Mouse (Mus musculus) left cerebral cortex, postnatal 36 days (tissue): ENCODE data around the gene Nrxn2. TPM values are rescaled to one million over a fixed set of nuclear protein-coding genes. Genes with fewer than 3 reads are reported as not detected.
A peak's percentile ranks its signal among the peaks of the same experiment; 100 is the strongest.

ENCODE experiments used
- DNase-seq, 2 experiments: peaks; one replicate each; pipeline ENCODE4 v3.0.0; 2021 to 2022; ENCODE audit warnings: low spot score in 2 of 2, mixed read lengths in 1 of 2
- intact Hi-C: fragments of 180-260 bp; cut with DNase I; formaldehyde crosslinking; loops from one replicate; pipeline ENCODE4 v1.15.1; 2025
- total RNA-seq, 2 experiments: library from RNA; stranded (reverse); gene quantifications; 2 replicates each; pipeline ENCODE4 v1.2.3; 2021

Gene Nrxn2
- total RNA-seq, 2 experiments from 2014 or later, result 635 to 658 TPM

DNA sequence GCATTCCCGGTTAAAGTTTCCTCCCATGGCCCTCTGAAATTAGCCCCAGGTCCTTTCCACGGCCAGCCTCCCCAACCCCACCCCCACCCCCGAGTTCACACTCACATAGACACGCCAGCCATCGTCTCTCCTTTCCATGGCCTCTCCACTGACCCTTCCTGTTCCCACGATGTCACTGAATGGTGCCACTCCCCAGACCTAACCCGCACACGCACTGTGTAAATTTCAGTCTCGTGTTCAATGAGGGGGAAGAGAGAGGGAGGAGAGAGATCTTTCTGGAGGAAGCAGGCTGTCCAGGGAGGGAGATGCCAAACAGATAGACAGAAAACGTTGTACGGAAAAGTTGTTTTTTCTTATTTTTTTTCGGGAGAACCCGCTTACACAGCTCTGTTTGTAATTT is 111.8 kb downstream of the Nrxn2 start:
- DNase-seq, result no peak
- intact Hi-C loops, result loop anchor here (5.0 kb wide), 1 partner anchor 33 kb away; no protein-coding TSS in a partner anchor

GRCm38 (mm10) chr19:6531011-6531631 is 112.6 kb downstream of the Nrxn2 start:
- DNase-seq, result peak in 1 of 2 experiments; percentile 50
- intact Hi-C loops, result loop anchor here (5.0 kb wide), 1 partner anchor 34 kb away; no protein-coding TSS in a partner anchor

DNA sequence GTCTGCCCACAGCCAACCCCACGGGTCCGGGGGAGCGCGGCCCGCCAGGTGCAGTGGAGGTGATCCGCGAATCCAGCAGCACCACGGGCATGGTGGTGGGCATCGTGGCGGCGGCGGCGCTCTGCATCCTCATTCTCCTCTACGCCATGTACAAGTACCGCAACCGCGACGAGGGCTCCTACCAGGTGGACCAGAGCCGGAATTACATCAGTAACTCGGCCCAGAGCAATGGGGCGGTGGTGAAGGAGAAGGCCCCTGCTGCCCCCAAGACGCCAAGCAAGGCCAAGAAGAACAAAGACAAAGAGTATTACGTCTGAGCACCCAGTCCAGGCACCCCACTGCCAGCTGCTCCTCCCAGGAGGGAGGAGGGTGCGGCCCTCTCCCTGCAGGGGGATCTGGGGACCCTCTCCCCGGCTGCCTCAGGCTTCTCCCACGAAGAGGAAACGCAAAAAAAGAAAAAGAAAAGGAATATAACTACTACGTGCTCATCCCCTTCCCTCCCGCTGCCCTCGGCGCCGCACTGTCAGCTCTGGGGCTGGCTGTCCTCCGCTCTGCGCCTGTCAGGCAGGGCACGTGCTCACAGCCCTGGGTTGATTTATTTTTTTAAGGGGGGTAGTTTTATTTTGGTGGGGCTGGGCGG is 113.4 kb downstream of the Nrxn2 start:
- no peak for DNase-seq
- intact Hi-C loops, result loop anchor here (5.0 kb wide), 1 partner anchor 35 kb away; no protein-coding TSS in a partner anchor

- intact Hi-C loops, result loop anchor here (5.0 kb wide), 1 partner anchor 35 kb away; no protein-coding TSS in a partner anchor
- no peak for DNase-seq
Observed at GRCm38 (mm10) chr19:6532656-6533055, 114.1 kb downstream of the Nrxn2 start.

DNA sequence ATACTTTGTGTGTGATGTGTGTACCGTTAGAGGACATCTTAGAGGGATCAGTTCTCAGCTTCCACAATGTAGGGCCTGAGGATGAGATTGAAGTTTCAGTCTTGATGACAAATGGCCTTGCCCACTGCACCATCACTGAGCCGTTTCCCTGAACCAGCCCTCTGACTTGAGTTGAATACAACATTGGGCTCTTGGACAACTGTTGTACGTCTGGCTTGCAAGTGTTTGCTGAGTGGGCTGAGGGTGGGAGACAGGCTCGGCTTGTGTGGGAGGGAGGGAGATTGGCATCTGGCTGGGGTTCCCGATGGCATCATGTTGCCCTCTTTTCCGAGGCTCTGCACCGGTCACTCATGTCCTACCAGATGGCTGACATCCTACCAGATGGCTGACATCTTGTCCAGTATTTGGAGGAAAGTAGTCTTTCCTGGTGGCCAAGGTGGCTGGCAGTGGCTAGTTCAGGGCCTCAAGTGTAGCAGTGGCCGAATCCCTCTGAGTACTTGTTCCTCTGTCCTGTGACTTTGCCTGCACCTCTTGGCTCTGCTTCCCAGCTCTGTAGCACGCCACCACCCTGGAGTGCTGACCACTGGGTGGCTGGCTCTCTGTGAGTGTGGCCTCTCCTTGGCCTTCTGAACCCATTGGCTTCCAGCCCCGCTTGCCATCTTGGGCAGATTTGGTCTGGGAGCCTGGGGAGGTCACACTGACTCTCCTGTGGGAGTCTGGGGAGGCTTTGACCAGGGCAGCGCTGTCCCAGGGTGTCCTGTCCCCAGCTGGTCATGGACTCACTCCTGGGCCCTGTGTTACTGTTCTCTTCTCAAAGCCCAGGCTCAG is 115.0 kb downstream of the Nrxn2 start:
- intact Hi-C loops, result loop anchor here (5.0 kb wide), 1 partner anchor 36 kb away; no protein-coding TSS in a partner anchor
- DNase-seq, result no peak

DNA sequence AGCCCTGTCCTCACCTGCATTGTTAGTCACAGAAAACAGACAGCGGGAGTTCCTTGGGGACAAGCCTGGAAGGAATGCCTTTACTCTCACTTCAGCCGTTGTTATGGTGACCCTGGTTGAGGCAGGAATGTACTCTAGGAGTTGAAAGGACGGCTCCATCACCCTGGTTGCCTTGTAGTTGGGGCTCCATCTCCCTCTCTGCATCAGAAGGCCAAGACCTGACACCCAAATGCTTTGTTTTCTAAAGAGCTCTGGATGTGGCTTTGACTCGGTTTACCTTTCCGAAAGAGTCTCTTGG is 115.5 kb downstream of the Nrxn2 start:
- no peak for DNase-seq
- intact Hi-C loops, result loop anchor here (5.0 kb wide), 1 partner anchor 37 kb away; no protein-coding TSS in a partner anchor

DNA sequence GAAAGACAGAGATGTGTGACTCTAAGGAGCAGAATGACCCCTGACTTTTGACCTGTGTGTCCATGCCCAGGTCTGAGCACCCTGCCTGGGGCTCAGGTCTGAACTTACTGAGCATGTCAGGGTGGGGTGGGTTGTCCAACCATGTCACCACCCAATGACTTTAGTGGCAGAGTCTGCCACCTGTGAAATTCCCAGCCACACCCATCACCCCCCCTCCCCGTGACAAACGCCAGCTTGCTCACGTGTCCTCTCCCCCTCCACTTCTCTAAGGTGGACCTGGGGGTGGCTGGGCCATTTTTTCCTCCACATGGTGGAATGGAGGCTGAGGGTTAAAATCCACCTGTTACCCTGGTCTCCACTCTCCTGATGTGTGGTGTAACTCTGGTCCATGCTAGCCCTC is 117.7 kb downstream of the Nrxn2 start:
- peak in 1 of 2 experiments; percentile 3 for DNase-seq

GRCm38 (mm10) chr19:6536696-6537095 is 118.2 kb downstream of the Nrxn2 start:
- intact Hi-C loops, result no loop called here
- peak in 1 of 2 experiments; percentile 5 for DNase-seq

More for the DNA sequence above, 117.7 kb downstream of the Nrxn2 start:
- intact Hi-C loops, result no loop called here

GRCm38 (mm10) chr19:6537526-6537925 is 119.0 kb downstream of the Nrxn2 start:
- intact Hi-C loops, result no loop called here
- no peak for DNase-seq

DNA sequence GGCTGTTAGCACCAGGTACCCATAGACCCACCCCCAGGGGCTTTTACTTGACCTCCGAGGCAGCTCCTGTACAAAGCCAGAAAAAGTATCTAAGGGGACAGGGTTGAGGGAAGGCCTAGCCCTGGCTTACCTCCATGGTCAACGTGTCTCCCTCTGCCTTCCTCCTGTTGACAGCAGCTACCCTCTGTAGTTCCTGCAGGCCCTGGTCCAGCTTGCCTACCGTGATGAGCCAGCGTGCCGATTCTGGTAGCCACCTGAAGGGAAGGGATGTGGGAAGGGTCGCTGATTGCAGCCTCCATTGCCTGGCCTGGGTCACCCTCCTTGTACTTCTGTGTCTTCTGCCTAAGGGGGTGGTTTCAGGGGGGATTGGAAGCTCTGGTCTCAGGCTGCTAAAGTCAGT is 120.0 kb downstream of the Nrxn2 start:
- intact Hi-C loops, result no loop called here

DNA sequence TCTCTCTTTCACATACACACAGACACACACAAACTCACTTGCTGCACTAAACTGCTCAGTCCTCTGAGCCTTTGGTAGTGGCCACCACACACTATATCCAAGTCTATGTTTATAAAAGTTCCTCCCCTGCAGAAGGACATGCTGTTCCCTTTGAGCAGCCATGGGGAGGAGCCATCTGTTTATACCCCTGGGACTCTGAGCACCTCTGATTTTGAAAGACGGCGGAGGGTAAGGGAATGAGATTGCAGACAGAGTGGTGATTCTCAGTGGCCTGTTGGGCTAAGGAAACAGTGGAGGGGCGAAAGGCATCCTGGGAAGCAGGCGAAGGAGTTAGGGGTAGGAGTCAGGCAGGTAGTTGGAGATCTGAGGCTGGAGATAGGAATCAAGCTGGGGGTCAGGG is 121.1 kb downstream of the Nrxn2 start:
- intact Hi-C loops, result no loop called here
- peak in 1 of 2 experiments; percentile 3 for DNase-seq

More for the DNA sequence above, 120.0 kb downstream of the Nrxn2 start:
- DNase-seq, result no peak

GRCm38 (mm10) chr19:6540191-6540590 is 121.7 kb downstream of the Nrxn2 start:
- DNase-seq, result peak in 1 of 2 experiments; percentile 4
- intact Hi-C loops, result no loop called here

GRCm38 (mm10) chr19:6541521-6541920 is 123.0 kb downstream of the Nrxn2 start:
- intact Hi-C loops, result no loop called here
- DNase-seq, result no peak

GRCm38 (mm10) chr19:6542367-6543034 is 124.0 kb downstream of the Nrxn2 start, which contains the start of gene Slc22a12:
Slc22a12 (minus strand) TSS chr19:6543032.
- DNase-seq, result no peak

DNA sequence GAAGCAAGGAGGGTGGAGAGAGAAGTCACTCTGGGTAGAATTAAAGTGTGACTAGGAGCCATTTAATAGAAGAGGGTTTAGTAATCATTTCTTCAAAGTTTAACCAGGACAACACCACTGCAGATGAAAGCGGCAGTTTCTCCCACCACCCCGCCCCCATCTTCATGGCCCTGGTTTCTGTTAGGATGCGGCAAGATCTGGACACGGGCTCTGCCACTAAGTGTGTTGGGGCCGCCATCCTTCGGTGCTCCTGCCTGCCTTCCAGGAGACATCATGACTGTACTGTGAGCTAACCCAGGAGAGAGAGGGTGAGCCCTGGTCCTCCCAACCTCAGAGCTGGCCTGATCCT is 124.5 kb downstream of the Nrxn2 start:
- DNase-seq, result no peak
- intact Hi-C loops, result no loop called here

More at GRCm38 (mm10) chr19:6542367-6543034, 124.0 kb downstream of the Nrxn2 start, which contains the start of gene Slc22a12:
- intact Hi-C loops, result no loop called here

GRCm38 (mm10) chr19:6543518-6543917 is 125.0 kb downstream of the Nrxn2 start:
- intact Hi-C loops, result no loop called here
- DNase-seq, result no peak

DNA sequence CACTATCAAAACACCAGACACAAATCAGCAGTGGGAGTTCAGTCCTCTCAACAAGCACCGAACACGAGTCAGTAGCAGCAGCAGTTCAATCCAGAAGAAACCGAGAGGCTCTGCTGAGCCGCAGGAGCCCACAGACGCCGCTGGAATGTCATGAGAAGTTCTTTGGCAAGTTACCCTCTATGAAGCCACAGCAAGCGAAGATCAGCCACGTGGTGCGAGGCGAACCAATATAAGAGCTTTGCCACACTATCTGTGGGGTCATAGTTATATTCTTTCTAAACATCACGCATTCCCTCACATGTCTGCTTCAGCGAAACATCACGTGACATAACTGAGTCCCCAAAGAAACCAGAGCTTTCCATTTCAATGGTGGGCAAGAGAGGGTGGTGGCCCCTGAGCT is 126.2 kb downstream of the Nrxn2 start:
- no peak for DNase-seq
- intact Hi-C loops, result no loop called here

DNA sequence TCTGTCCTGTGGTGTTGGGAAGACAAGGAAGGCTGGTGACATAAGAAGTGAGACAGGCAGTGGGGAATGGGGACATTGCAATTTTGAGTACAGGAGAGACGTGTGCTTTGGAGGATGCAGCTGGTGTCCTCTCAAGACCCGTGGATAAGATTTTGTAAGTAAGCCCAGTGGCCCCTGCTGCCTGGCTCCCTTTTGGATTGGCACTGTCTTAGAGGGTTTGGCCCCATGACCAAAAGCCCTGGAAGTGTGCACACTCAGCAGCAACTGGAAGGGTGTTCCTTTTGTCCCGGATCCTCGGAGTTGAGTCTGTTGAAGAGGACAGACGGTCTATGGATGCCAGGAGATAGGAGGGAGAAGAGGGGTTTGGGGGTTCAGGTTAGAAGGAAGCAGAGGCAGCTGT is 127.0 kb downstream of the Nrxn2 start:
- no peak for DNase-seq
- intact Hi-C loops, result no loop called here

GRCm38 (mm10) chr19:6546096-6546495 is 127.6 kb downstream of the Nrxn2 start:
- DNase-seq, result no peak

GRCm38 (mm10) chr19:6547801-6548200 is 129.3 kb downstream of the Nrxn2 start:
- intact Hi-C loops, result no loop called here
- no peak for DNase-seq

More at GRCm38 (mm10) chr19:6546096-6546495, 127.6 kb downstream of the Nrxn2 start:
- intact Hi-C loops, result no loop called here
